Mouse (Mus musculus): Measurements from ENCODE around the gene Npl.

- no peak for TF ChIP-seq EP300 (IDR thresholded peaks at IDR 0.05; ENCODE audit: insufficient read depth, low read depth, low read length)
- TF ChIP-seq POLR2A (IDR thresholded peaks at IDR 0.05; ENCODE audit: insufficient read depth, low read depth, low read length) = no peak
- no peak for TF ChIP-seq CTCF (IDR thresholded peaks at IDR 0.05)
These were observed 59.9 kb downstream of the Npl start for GRCm38 (mm10) chr1:153489963-153490362.
